Mouse (Mus musculus): ENCODE measurements around the gene Tank. TPM values are rescaled to one million over a fixed set of nuclear protein-coding genes. Genes with fewer than 3 reads are reported as not detected.

Gene Tank
- total RNA-seq, 2 experiments from 2014 or later, result 76.2 to 76.6 TPM

DNA sequence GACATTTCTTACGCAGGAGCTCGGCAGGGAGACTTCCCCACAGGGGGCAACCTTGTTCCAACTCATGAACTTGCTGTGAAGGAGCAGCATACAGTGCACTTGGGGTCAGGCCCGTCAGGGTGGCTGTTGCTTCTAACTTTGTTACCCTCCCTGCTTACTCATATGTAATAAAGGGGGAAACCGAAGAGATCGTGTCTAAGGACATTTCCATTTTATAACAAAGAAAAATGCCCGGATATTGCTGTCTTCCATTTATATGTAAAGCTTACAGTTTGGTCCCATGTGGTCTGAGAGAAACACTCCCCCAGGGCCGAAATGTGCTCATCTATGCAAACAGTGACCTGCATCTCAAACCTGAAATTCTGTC lies 706 bp upstream of the Tank start:
- ATAC-seq (replicated peaks; ENCODE audit: low FRiP score, low TSS enrichment, poor library complexity, severe bottlenecking), result no peak; the same call in 1 of the 2 replicates

DNA sequence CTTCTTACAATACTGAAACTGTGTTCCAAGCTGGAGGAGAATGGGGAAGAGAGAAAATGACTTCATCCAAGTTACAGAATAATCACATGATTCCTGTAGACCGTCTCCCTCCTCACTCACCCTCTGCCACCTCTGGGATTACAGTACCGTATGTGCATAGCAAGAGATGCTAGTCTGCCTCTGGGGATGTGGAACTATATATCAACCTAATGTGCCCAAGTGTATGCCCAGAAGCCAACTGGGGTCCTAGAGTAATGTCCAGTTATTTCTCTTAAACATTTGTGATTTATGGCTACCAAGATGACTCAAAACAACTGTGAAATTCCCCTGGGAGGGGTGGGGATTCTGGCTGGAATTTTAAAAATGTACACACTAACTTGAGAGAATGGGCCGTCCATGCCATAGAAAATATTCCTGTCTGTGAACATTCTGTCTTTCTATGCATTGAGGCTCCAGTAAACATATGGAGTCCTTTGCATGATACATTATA lies 1.2 kb downstream of the Tank start:
- no peak for ATAC-seq (replicated peaks; ENCODE audit: low FRiP score, low TSS enrichment, poor library complexity, severe bottlenecking)

DNA sequence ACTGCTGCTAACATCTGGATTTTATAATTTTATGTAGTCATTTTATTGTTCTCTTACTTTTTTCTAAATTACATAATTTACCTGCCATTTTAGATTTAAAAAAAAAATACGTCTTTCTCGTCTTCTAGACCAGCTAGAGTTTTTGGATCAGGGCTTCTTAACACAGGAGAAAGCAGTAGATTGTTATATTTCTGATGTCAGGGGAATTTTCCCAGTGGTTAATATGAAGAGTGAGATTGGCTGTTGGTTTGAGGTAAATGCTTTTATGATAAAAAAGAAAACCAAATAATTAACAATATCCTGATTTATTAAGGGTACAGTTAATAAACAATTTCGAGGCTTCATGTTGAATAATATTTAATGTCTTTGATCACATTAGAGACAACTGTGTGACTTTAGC lies 1.7 kb downstream of the Tank start:
- ATAC-seq (replicated peaks; ENCODE audit: low FRiP score, low TSS enrichment, poor library complexity, severe bottlenecking), result no peak

DNA sequence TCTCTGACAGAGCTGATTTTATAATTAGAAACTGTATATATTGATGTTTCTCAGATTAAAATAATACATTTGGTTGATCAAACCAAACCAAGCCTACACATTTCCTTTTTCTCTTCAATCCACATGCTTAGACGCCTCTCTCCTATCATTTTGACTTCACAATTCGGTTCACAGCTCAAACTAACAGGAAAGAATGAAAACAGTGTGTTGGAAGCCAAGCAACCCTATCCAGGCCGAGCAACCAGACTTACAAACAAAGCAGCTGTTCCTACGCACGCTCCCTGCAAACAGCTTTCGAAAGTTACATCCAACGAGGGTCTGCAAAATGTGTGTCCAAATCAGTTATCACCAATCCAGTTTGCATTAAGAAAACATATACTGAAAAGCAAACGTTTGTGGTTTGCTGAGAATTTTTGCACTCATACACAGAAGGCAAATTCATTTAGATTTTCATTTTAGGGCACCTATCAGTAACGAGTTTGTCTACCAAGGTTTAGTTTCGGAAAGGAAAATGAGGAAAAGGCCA lies 2.2 kb downstream of the Tank start:
- no peak for ATAC-seq (replicated peaks; ENCODE audit: low FRiP score, low TSS enrichment, poor library complexity, severe bottlenecking)

DNA sequence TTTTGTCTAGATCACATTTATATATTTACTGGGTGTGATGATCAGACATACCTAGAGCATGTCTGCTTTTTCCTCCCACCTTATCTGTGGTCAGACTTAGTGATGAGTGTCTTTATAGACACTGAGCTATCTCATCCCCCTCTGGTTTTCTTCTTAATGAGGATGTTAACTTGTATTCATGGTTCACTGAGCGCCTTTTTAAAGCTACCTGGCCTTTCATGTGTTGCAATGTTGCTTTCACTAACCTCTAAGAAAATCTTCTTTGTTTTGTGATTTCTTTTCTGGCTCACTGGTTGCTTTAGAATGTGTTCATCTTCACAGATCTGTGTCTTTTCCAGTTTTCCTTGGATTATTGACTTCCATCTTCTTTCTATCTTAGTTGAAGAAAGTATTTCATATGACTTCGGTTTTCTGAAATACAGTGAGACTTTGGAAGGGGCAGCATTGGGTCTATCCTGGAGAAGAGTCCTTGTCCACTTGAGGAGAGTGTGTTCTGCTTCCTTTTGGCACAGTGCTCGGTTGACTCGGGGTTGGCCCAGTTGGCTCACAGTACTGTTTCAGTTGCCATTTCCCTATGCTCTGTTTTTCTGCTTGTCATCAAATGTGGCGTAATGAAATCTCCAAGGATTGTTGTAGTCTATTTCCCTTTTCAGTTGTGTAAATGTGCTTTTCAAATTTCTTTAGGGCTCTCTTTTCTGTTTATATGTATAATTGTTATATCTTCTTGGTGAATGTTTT lies 4.4 kb downstream of the Tank start:
- no peak for ATAC-seq (replicated peaks; ENCODE audit: low FRiP score, low TSS enrichment, poor library complexity, severe bottlenecking)

DNA sequence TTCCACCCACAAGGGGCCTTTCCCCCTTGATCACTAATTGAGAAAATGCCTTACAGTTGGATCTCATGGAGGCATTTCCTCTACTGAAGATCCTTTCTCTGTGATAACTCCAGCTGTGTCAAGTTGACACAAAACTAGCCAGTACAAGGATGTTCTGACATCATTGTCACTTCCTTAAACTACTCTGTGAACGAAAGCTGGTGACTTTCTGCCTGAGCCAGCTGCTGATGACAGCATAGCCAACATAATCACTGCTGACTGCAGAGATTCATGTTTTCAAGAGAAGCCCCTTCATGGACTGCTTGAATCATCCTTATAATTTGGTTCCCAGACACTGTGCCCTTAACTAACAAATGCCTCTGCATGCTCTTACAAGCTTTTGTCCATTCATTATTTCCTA lies 7.1 kb downstream of the Tank start:
- ATAC-seq (replicated peaks; ENCODE audit: low FRiP score, low TSS enrichment, poor library complexity, severe bottlenecking), result no peak

DNA sequence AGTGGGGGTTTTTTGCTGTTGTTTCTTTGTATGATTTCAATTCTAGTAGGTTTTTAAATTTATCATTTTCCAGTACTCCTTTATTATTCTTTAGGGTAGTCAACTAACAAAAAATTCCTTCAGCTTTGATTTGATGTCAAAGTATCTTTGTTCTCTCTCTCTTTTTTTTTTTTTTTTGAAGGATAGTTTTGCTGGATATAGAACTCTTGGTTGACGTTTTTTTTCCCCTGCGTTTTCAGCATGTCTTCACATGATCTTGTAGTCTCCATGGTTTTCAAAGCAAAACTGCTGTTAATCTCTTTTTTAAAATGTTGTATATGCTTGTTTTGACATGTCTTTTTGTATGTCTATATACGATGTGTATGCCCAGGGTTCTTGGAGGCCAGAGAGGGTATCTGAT lies 7.8 kb downstream of the Tank start:
- ATAC-seq (replicated peaks; ENCODE audit: low FRiP score, low TSS enrichment, poor library complexity, severe bottlenecking), result no peak

DNA sequence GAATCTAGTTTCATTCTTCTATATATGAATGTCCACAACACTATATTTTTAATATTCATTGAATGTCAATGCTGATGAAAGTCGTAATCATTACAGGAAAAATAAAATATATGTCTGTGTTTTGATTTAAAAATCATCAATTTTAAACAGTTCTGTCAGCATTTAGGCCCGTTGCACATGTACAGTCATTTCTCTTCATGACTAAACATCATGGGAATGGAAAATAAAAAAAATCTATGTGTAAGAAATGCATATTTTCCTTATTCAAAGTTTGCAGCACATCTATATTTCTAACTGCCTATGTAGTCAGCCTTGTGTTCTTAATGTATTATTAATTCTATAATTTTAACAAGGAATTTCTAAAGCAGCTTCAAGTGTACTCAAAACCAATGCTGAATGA lies 12.4 kb downstream of the Tank start:
- ATAC-seq (replicated peaks; ENCODE audit: low FRiP score, low TSS enrichment, poor library complexity, severe bottlenecking), result no peak

DNA sequence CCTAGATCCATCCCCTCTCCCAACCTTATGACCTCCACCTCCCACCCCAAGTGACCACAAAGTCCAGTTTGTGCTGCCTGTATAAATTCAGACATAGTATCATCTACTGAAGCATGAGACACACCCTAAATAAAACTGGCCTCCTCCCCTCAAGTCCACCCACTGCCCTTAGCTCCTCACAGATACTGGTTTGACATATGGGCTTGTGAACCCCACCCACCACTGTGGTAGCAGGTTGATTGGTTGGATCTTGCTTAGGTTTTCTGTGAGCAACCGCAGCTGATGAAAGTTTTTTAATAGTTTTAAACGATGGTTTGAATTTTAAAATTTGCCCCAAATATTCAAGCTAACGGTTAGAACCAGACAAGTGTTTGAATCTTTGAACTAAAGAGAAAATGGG lies 13.7 kb downstream of the Tank start:
- no peak for ATAC-seq (replicated peaks; ENCODE audit: low FRiP score, low TSS enrichment, poor library complexity, severe bottlenecking)

DNA sequence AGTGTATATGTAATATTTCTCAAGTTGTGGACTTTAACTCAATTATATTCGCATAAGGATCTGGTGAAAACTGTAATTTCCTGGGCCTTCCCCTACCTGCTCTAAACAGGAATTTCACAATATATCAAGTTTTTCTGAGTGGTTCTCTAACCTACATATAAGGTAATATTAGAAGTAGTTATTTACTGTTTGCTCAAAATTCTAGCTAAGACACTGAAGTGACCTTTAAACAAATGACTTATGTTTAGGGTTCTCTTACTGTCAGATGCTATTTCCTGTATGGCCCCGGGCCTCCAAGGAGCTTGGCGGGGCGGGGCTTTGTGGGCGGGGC lies 14.3 kb downstream of the Tank start:
- ATAC-seq (replicated peaks; ENCODE audit: low FRiP score, low TSS enrichment, poor library complexity, severe bottlenecking), result no peak

DNA sequence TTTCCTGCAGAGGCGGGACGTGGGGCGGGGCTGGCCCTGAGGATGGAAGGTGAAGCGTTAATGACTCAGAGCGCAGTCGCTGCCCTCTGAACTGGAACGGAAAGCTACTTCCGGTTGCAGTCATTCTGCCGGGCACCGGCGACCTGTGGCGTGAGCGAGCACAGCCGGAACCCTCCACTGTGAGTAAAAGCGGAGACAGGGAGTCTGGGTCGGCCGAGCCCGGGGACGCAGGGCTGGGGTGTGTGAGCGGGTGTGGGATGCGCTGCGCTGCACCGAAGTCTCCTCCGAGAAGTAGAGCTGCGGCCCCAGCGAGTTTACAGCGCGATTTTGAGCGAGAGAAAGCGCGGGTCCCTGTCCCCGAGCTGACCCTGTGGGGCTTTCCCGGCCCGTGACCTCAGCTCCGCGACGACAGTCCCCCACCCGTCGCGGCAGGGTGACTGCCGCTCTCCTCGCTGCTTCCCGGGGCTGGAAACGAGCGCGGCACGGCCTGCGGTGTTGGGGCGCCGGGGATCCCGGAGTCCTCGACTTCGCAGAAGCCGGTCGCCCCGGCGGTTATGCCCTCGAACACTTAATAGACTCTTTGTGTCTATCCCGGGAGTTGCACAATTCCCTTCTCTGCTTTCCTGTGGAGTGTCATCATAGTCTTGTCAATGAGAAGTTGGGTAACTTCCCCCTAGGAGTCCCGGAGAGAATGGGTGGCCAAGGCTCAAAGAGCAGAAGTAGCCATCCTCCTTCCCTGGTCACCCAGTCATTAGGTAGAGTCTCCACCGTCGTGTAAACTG lies 14.8 kb downstream of the Tank start:
- peak; percentile 94 for ATAC-seq (replicated peaks; ENCODE audit: low FRiP score, low TSS enrichment, poor library complexity, severe bottlenecking)

DNA sequence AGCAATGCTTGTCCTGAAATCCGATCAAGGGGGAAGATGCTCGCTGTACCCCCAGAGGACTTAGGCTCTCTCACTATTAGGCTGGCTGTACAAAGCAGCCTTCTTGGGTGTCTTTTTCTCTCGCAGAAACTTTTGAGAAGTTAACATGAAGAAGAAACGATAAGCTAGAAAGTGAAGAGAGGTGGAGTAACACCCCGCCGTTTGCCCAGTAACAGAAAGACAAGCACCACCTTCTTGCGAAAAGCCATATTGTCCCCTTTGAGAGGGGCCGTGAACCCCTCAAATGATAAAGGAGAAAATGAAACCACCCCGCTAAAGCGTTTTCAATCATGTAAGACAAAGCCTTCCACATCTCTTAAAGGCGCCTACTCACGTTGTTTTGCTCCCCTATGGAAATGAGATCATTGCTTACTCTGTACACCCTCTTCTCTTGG lies 15.5 kb downstream of the Tank start:
- ATAC-seq (replicated peaks; ENCODE audit: low FRiP score, low TSS enrichment, poor library complexity, severe bottlenecking), result peak; percentile 39

DNA sequence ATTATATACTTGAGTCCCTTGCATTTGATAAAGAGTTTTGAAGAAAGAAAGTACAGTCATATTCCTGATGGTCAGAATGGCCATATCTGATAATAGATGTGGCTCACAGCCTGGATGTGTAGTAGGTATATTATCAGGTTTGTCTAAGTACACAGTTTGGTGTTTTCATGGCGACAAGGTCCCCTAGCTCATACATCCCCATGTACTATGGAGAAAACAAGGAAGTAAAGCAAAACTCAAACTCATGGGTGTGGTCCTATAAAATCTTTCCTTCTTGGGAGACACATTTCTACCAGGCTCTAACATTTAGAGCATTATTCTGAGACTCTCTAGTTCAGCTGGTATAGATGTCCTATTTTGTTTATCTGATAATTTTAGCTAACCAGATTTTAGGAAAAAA lies 21.3 kb downstream of the Tank start:
- 0 out of 2 replicates have a peak, but pooled peaks have one; percentile 29 for ATAC-seq (replicated peaks; ENCODE audit: low FRiP score, low TSS enrichment, poor library complexity, severe bottlenecking)

DNA sequence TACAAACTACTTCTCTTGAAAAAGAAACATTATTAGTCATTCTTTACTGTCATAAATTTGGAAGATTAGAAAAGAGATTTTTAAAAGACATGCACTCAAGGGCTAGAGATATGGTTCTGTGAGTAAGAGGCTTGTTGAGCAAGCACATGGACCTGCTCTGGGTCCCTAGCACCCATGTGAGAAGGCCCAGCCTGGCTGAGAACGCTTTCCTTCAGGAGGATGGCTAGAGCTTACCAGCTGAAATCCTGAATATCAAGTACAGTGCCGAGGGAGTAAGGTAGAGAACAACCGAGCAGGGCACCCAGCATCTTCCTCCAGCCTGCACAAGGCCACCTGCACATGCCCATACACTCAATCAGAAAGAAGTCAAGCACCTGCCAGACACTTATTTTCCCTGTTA lies 25.1 kb downstream of the Tank start:
- no peak for ATAC-seq (replicated peaks; ENCODE audit: low FRiP score, low TSS enrichment, poor library complexity, severe bottlenecking)

DNA sequence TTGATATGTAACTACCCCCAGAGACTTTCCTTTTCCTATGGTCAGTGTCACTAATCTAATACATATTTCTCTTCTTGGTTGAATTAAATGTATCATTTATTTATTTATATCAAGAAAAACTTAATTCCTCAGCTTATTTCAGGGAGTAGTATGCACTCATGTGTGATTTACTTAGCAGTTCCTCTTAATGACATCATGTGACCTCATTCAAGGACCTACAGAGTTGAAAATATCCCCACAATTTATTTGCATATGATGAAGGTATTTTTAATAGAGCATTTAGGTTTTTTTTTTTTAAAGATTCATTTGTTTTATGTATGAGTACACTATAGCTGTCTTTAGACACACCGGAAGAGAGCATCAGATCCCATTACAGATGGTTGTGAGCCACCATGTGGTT lies 28.6 kb downstream of the Tank start:
- ATAC-seq (replicated peaks; ENCODE audit: low FRiP score, low TSS enrichment, poor library complexity, severe bottlenecking), result no peak

DNA sequence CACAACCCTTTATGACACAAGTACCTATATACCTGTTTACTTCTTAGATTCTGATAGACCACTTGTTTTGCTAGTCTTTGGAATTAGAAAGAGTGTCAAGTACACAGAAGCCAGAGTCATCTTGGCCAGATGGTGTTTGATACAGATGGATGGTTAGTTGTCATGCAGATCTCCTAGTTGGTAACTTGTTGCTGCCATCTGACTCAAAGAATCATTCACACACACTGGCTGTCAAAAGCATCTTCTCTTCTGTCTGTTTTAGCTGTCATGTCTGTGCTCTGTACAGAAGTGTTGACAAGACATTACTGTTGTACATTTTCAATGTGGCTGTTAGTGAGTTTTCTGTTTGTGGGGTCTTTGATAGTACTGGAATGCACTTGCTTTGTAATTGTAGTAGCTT lies 45.6 kb downstream of the Tank start:
- no peak for ATAC-seq (replicated peaks; ENCODE audit: low FRiP score, low TSS enrichment, poor library complexity, severe bottlenecking)

DNA sequence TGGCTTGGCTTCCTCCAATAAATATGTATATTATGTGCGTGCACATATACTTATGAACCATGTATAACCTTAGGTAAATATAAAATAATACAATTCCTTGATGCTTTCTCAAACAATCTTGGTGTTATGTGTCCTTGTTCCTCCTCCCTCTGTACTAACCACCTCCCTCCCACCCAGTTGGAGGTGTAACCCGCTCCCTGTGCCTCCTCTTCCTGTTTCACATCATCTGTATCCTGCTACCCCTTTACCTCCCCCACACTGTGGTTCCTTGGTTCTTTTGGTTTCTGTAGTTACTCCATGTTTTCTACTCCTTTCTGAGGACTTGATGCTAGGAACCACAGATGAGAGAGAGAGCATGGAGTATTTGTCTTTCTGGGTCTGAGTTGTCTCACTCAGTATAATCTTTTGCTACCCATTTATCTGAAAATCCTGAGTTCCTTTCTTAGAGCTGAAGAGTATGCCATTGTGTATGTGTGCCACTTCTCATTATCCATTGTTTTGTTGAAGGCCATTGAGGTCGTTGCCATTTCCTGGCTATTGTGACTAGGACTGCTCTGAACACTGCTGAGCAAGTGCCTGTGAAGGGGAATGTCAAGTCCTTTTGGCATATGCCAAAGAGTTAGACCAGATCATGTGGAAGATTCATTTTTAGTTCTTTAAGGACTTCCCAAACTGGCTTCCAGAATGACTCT lies 52.6 kb downstream of the Tank start:
- no peak for ATAC-seq (replicated peaks; ENCODE audit: low FRiP score, low TSS enrichment, poor library complexity, severe bottlenecking)

DNA sequence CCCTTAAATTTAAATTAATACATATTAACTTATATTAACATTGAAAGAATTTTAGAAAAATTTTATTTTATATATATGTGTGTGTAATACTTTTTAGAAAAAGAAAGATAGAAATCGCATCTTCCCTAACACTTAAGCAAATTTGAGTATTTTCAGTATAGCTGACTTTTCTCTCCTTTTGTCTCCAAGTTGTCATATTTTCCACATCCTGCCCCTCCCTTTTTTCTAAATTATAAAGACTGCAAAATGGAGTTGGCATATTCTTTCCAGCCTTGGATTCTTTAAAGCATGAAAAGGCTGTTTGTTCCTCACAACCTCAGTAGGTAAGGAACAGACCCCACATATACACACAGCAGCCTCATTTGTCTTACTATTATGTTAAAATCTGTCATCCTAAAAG lies 56.7 kb downstream of the Tank start:
- ATAC-seq (replicated peaks; ENCODE audit: low FRiP score, low TSS enrichment, poor library complexity, severe bottlenecking), result no peak

DNA sequence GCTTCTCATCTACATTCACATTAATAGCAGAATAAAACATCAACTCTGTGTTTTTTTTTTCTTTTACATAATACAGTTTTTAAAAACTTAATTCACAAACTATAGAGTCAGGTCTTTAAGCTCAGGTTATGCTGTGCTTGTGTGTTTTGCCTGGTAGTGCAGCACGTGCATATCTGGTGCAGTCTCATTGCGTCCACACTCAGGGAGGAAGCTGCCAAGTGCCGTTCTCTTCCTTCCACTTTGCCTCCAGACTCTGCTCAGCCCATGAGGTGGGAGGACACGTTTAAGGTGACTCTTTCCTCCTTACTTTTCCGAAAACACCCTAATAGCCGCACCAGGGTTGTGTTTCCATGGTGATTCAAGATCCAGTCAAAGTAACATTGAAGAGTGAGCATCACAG lies 59.8 kb downstream of the Tank start:
- no peak for ATAC-seq (replicated peaks; ENCODE audit: low FRiP score, low TSS enrichment, poor library complexity, severe bottlenecking)

Data from megakaryocyte-erythroid progenitor cell, adult 5-6 weeks (primary cell).